Mouse (Mus musculus): ENCODE data around the gene Gulp1.

DNA sequence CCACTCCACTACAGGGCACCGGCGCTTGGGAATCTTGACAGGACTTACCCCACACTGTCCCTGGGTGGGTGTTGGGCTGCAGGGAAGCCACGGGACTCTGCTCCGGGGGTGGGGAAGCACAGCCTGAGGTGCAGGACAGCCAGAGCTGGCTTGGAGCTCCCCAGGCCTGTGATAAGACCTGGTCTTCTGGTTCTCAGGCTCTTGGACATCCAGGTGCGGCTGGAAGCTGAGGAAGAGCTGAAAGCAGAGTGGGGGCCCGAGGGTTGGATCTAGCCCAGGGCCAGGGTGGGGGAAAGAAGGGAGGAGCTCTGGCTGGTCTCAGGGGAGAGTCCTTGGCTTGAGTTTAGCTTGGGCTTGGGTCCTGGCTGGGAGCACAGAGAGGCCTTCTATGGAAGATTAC, 1.1 kb upstream of the Gulp1 start:
- no peak for TF ChIP-seq POLR2A (IDR thresholded peaks at IDR 0.05; ENCODE audit: borderline replicate concordance, extremely low read depth, low read depth, low read length)
- TF ChIP-seq CTCF (IDR thresholded peaks at IDR 0.05; ENCODE audit: insufficient read depth, low read length): no peak

Measured in lung, adult 2 months (tissue).